Mouse (Mus musculus) liver, embryonic 12.5 days (tissue): ENCODE results near the gene Ctc1. TPM values are rescaled to one million over a fixed set of nuclear protein-coding genes. Genes with fewer than 3 reads are reported as not detected.

Experiments
- ATAC-seq: fragments of 200-750 bp; cut with Nextera tagmentation; 2 replicates; pipeline ENCODE4 v1.8.0; 2017; ENCODE audit warnings: moderate number of reproducible peaks, mild to moderate bottlenecking, moderate library complexity
- H3K27ac ChIP-seq: fragments of 300-500 bp; sonication (generic); 2 replicates; pipeline ENCODE4 v1.5.1; 2016; ENCODE audit warnings: mild to moderate bottlenecking
- H3K27me3 ChIP-seq: fragments of 300-500 bp; sonication (generic); replicated peaks from 2 replicates; pipeline ENCODE4 v1.6.1; 2016; ENCODE audit warnings: mild to moderate bottlenecking, moderate library complexity
- H3K36me3 ChIP-seq: fragments of 300-500 bp; sonication (generic); 2 replicates; pipeline ENCODE4 v1.6.1; 2016; ENCODE audit warnings: mild to moderate bottlenecking, moderate library complexity
- H3K4me1 ChIP-seq: fragments of 300-500 bp; sonication (generic); 2 replicates; pipeline ENCODE4 v1.6.1; 2016
- H3K4me2 ChIP-seq: fragments of 300-500 bp; sonication (generic); 2 replicates; pipeline ENCODE4 v1.6.1; 2016; ENCODE audit warnings: mild to moderate bottlenecking, moderate library complexity
- H3K4me3 ChIP-seq: fragments of 300-500 bp; sonication (generic); 2 replicates; pipeline ENCODE4 v1.5.1; 2016; ENCODE audit warnings: mild to moderate bottlenecking, moderate library complexity
- H3K9ac ChIP-seq: fragments of 300-500 bp; sonication (generic); 2 replicates; pipeline ENCODE4 v1.6.1; 2016; ENCODE audit warnings: mild to moderate bottlenecking, moderate library complexity
- H3K9me3 ChIP-seq: fragments of 300-500 bp; sonication (generic); replicated peaks from 2 replicates; pipeline ENCODE4 v1.6.1; 2016; ENCODE audit warnings: mild to moderate bottlenecking, moderate library complexity
- WGBS: fragments of 180-500 bp; shearing (Covaris S2); methylation state at CpG from one replicate; pipeline ENCODE4 v1.1.7; 2016; ENCODE audit not compliant: insufficient replicate concordance; 5-methylcytosine and 5-hydroxymethylcytosine counted together
- polyA plus RNA-seq: library from polyadenylated mRNA; unstranded; fragments of >200 nt; fragmentation: Nextera tagmentation; extraction: Ambion mirVana; gene quantifications from 2 replicates; pipeline ENCODE4 v1.2.1, GENCODE M21; 2016

Ctc1 gene
- polyA plus RNA-seq, 1 experiment from 2014 or later: 31.4 TPM

GRCm38 (mm10) chr11:69058265-69058664, 42.6 kb downstream of the Ctc1 start:
- peak overlapping the region; percentile 78 for H3K9ac ChIP-seq
- no peak for ATAC-seq
- peak overlapping the region; percentile 91 for H3K4me2 ChIP-seq
- no peaks in the 10 kb centered on the region for H3K9me3 ChIP-seq
- peaks cover 35% of the 10 kb centered on the region for H3K4me1 ChIP-seq
- H3K27ac ChIP-seq: peak overlapping the region; percentile 85
- WGBS: 46% methylated on average over 2 of the region's 2 CpGs
- H3K36me3 ChIP-seq: peaks cover 12% of the 10 kb centered on the region
- no peaks in the 10 kb centered on the region for H3K27me3 ChIP-seq
- H3K4me3 ChIP-seq: peak overlapping the region; percentile 92

DNA sequence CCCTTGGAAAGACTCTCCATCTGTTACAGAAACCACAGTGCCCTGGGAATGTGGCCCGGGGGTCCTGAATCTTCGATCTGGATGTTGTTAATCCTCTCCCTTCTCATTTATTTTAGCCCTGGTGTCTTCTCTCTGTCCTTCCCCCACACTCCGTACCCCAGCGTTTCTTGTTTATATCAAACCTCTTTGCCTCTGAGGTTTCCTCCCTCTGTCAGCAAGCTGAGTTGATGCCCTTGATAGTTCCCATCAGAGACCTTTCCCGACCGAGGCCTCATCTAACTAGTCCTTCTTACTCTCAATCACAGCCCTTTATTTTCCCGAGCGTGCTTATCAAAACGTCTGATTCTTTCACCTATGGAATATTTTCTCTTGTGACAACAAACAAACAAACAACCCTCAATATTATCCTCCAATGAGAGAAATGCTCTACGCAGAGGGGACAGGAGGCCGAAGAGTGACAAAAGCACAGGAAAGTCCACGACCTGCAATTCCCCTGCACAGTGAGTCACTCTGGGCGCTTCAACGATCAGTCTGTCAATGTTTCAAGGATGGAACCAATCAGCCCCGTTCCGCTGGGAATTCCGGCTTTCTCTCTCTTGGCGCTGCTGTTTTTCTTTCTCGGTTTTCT, 43.1 kb downstream of the Ctc1 start:
- no peaks in the 10 kb centered on the region for H3K27me3 ChIP-seq
- peak overlapping the region; percentile 92 for H3K4me3 ChIP-seq
- 3% methylated on average over 19 of the region's 19 CpGs for WGBS
- peak; percentile 5 for ATAC-seq
- peak overlapping the region; percentile 91 for H3K4me2 ChIP-seq
- H3K9me3 ChIP-seq: no peaks in the 10 kb centered on the region
- H3K36me3 ChIP-seq: peaks cover 7% of the 10 kb centered on the region; the same call in 1 of the 2 replicates
- peaks cover 34% of the 10 kb centered on the region for H3K4me1 ChIP-seq
- H3K27ac ChIP-seq: peak overlapping the region; percentile 85
- H3K9ac ChIP-seq: peak overlapping the region; percentile 78

- WGBS: under 1% methylated on average over 64 of the region's 64 CpGs
- H3K27ac ChIP-seq: peak within 1 kb of the TSS; percentile 90
- H3K4me2 ChIP-seq: peak within 1 kb of the TSS; percentile 91
- no peaks in the 10 kb centered on the region for H3K9me3 ChIP-seq
- H3K4me1 ChIP-seq: peaks cover 41% of the 10 kb centered on the region
- no peaks in the 10 kb centered on the region for H3K27me3 ChIP-seq
- peak within 1 kb of the TSS; percentile 92 for H3K4me3 ChIP-seq
- peak; percentile 86 for ATAC-seq
- peak within 1 kb of the TSS; percentile 94 for H3K9ac ChIP-seq
- 0 out of 2 replicates have a peak, but pooled peaks cover 2% of the 10 kb centered on the region for H3K36me3 ChIP-seq
These were observed 43.8 kb downstream of the Ctc1 start, which contains the start of gene Borcs6 for GRCm38 (mm10) chr11:69059357-69059974. TSS of gene Borcs6 (plus strand) at chr11:69059717.

GRCm38 (mm10) chr11:69059975-69060411, 44.3 kb downstream of the Ctc1 start:
- peaks cover 45% of the 10 kb centered on the region for H3K4me1 ChIP-seq

GRCm38 (mm10) chr11:69060448-69061254, 44.9 kb downstream of the Ctc1 start:
- Histone ChIP-seq H3K9ac (peak overlapping the region; percentile 94), H3K4me2 (peak overlapping the region; percentile 91), H3K27ac (peak overlapping the region; percentile 90), H3K4me3 (peak overlapping the region; percentile 92), H3K4me1 (peaks cover 49% of the 10 kb centered on the region), H3K27me3 (no peaks in the 10 kb centered on the region), H3K36me3 (no peaks in the 10 kb centered on the region), H3K9me3 (no peaks in the 10 kb centered on the region)
- no peak for ATAC-seq
- 2% methylated on average over 40 of the region's 40 CpGs for WGBS

More at GRCm38 (mm10) chr11:69059975-69060411, 44.3 kb downstream of the Ctc1 start:
- Histone ChIP-seq H3K27me3 (no peaks in the 10 kb centered on the region), H3K36me3 (0 out of 2 replicates have a peak, but pooled peaks cover 2% of the 10 kb centered on the region), H3K27ac (peak overlapping the region; percentile 90), H3K9ac (peak overlapping the region; percentile 94), H3K4me3 (peak overlapping the region; percentile 92), H3K4me2 (peak overlapping the region; percentile 91), H3K9me3 (no peaks in the 10 kb centered on the region)
- WGBS: under 1% methylated on average over 49 of the region's 49 CpGs
- ATAC-seq: 0 out of 2 replicates have a peak, but pooled peaks have one; percentile 1

DNA sequence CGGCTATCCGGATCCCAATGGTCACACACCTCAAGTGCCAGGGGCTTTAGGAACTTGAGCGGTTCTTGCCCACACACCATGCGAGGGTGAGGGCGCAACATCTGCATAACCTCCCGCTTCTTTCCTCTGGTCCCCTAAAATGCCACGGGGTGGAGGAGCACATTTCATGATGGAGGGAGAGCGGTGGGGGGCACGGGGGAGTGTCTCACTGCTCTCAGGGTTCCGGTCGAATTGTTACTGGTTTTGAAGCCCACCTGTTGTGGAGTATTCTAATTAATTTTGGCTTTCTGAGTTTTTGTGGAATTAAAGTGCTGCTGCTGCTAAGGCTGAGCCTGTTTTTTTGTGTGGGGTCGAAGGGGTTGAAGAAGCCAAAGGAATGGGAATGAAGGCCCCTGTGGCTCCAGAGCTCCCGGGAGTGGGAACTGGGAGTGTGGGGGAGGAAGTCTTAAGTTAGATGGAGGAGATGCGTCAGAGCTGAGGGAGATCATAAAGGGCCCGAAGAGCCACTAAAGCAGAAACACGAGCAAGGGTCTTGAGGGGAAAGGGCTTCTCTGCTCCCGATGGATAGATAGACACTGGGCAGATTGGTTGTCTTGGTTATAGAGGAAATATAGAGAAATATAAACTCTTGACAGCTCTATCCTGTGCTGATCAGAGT, 45.7 kb downstream of the Ctc1 start:
- Histone ChIP-seq H3K4me3 (peak overlapping the region; percentile 92), H3K9ac (peak overlapping the region; percentile 94), H3K4me1 (peaks cover 56% of the 10 kb centered on the region), H3K4me2 (peak overlapping the region; percentile 91), H3K27ac (peak overlapping the region; percentile 90), H3K27me3 (no peaks in the 10 kb centered on the region), H3K36me3 (no peaks in the 10 kb centered on the region), H3K9me3 (no peaks in the 10 kb centered on the region)
- ATAC-seq: no peak
- WGBS: 24% methylated on average over 17 of the region's 17 CpGs

- no peaks in the 10 kb centered on the region for H3K9me3 ChIP-seq
- H3K27ac ChIP-seq: peak overlapping the region; percentile 75
- H3K4me2 ChIP-seq: peak overlapping the region; percentile 91
- no peak for ATAC-seq
- no peaks in the 10 kb centered on the region for H3K36me3 ChIP-seq
- peak overlapping the region; percentile 92 for H3K4me3 ChIP-seq
- H3K27me3 ChIP-seq: no peaks in the 10 kb centered on the region
- peak overlapping the region; percentile 63; the same call in 1 of the 2 replicates for H3K9ac ChIP-seq
- peaks cover 64% of the 10 kb centered on the region for H3K4me1 ChIP-seq
- WGBS: under 1% methylated on average over 17 of the region's 17 CpGs
These were observed 46.6 kb downstream of the Ctc1 start for GRCm38 (mm10) chr11:69062194-69062760.

DNA sequence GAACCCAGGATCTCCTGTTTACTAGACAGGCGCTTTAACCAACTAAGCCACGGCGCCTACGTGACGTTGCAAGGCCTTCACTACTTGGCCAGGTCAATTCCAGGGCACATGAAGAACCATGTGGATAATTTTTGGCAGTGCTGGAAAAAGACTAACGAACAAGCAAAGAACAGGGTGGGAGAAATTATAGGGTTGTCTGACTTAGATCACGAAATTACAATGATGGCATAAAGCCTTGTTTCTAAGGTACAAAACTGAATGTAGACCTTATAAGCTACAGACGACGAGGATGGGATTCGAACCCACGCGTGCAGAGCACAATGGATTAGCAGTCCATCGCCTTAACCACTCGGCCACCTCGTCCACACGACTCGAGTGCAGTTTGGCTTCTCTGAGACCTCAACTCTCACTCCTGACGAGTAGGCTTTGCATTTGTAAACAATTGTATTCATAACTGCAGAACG, 47.1 kb downstream of the Ctc1 start:
- peaks cover 67% of the 10 kb centered on the region for H3K4me1 ChIP-seq
- WGBS: under 1% methylated on average over 19 of the region's 19 CpGs

DNA sequence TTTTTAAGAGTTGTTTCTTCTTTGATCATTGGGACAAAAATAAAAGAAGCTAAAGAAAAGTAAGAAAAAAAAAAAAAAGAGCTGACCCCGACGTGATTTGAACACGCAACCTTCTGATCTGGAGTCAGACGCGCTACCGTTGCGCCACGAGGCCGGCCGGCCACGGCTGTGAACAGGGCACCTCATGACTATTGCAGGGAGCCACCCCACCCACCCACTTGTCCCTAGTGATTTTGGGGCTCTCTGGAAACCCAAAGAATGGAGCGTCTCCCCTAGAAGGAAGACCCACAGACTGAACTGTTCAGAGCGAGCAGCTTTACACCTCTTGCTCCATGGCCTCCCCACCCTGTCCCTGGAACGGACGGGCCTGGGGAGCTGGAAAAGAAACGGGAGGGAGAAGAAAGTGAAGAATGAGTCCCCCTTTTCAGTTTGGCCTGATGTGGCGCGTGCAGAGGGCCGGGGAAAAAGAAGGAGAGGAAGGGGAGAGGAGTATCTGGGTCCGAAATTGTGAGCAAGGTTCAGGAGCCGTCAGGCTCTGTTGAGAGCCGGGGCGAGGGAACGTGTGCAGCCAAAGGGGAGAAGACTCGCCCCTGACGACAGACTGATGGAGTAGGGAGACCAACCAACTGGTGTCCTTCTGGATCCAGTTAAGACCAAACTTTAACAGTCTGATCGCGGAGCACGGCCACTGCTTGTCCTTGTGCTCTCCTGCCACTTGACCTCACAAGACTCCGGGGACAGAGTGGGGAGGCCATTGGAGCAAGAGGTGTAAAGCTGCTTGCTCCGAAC, 47.9 kb downstream of the Ctc1 start:
- peak overlapping the region; percentile 92 for H3K4me3 ChIP-seq
- peak overlapping the region; percentile 81 for H3K27ac ChIP-seq
- H3K4me2 ChIP-seq: peak overlapping the region; percentile 91
- H3K9ac ChIP-seq: peak overlapping the region; percentile 84
- no peaks in the 10 kb centered on the region for H3K9me3 ChIP-seq
- no peak for ATAC-seq
- no peaks in the 10 kb centered on the region for H3K36me3 ChIP-seq
- H3K27me3 ChIP-seq: no peaks in the 10 kb centered on the region
- H3K4me1 ChIP-seq: peaks cover 60% of the 10 kb centered on the region
- WGBS: 1% methylated on average over 31 of the region's 31 CpGs

More for the DNA sequence above, 47.1 kb downstream of the Ctc1 start:
- Histone ChIP-seq H3K27ac (peak overlapping the region; percentile 80), H3K4me3 (peak overlapping the region; percentile 92), H3K36me3 (no peaks in the 10 kb centered on the region), H3K27me3 (no peaks in the 10 kb centered on the region), H3K4me2 (peak overlapping the region; percentile 91), H3K9ac (peak overlapping the region; percentile 71), H3K9me3 (no peaks in the 10 kb centered on the region)
- ATAC-seq: peak; percentile 68

DNA sequence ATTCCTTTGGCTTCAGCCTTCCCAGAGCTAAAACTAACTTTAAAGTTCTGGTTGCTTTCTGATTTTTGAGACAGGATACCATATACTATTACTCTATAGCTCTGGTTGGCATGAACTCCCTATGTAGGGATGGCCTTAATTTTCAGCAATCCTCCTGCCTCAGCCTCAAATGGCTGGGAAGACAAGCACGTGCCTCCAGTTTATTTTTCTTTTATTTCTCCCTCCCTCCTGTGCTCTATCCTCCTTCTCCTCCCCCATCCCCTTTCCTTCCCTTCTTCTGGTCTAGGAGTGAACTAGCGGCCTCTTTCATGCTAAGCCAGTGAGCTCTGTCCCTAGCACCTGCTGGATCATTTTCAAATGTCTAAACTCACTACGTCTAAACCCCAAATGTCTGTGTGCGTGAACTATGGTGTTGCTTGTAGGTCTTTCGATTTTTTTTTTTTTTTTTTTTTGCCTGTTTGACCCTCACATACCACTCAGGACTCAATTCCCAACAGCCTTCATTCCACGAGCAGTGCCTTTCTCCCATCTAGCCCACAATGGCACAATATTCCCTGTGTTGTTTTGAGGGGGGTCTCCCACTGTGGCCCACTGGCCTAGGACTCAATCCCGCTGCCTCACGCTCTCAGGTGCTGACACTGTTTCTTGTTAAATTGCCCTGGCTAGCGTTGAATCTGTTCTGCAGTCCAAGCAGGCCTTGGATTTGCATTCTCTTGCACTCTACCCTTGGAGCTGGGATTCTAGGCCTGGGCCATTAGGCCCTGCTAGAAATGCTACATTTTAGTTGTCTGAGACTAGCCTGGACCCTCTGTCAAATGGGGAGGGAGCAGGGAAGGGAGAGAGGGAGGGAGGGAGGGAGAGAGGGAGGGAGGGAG, 48.8 kb downstream of the Ctc1 start:
- peak overlapping the region; percentile 81 for H3K27ac ChIP-seq
- peak overlapping the region; percentile 92 for H3K4me3 ChIP-seq
- ATAC-seq: no peak
- H3K4me1 ChIP-seq: peaks cover 58% of the 10 kb centered on the region
- H3K4me2 ChIP-seq: peak overlapping the region; percentile 91
- H3K9me3 ChIP-seq: no peaks in the 10 kb centered on the region
- H3K27me3 ChIP-seq: no peaks in the 10 kb centered on the region
- 62% methylated on average over 9 of the region's 9 CpGs for WGBS
- peak overlapping the region; percentile 84 for H3K9ac ChIP-seq
- no peaks in the 10 kb centered on the region for H3K36me3 ChIP-seq
